Mouse (Mus musculus) midbrain, embryonic 14.5 days (tissue): Measurements from ENCODE around the gene Fbxl18. TPM values are rescaled to one million over a fixed set of nuclear protein-coding genes. Genes with fewer than 3 reads are reported as not detected.

Experiments
- ATAC-seq: fragments of 200-750 bp; cut with Nextera tagmentation; 2 replicates; pipeline ENCODE4 v1.8.0; 2017; ENCODE audit warnings: moderate number of reproducible peaks, moderate library complexity; ENCODE audit not compliant: low FRiP score, low TSS enrichment
- DNase-seq: peaks from one replicate; pipeline ENCODE4 v3.0.0-alpha.2; 2015
- H3K27ac ChIP-seq: fragments of 300-500 bp; sonication (generic); replicated peaks from 2 replicates; pipeline ENCODE4 v1.5.1; 2014; ENCODE audit warnings: mild to moderate bottlenecking, low read depth, low read length, moderate library complexity
- H3K27me3 ChIP-seq: fragments of 300-500 bp; sonication (generic); 2 replicates; pipeline ENCODE4 v1.6.1; 2014; ENCODE audit warnings: low read length, control low read depth, mixed read lengths; ENCODE audit not compliant: control insufficient read depth, insufficient read depth
- H3K36me3 ChIP-seq: fragments of 300-500 bp; sonication (generic); 2 replicates; pipeline ENCODE4 v1.6.1; 2014; ENCODE audit warnings: low read length, control low read depth; ENCODE audit not compliant: control insufficient read depth, insufficient read depth
- H3K4me1 ChIP-seq: fragments of 300-500 bp; sonication (generic); 2 replicates; pipeline ENCODE4 v1.6.1; 2014; ENCODE audit warnings: mild to moderate bottlenecking, antibody characterized with exemption, low read length, control low read depth; ENCODE audit not compliant: control insufficient read depth, insufficient read depth
- H3K4me2 ChIP-seq: fragments of 300-500 bp; sonication (generic); 2 replicates; pipeline ENCODE4 v1.6.1; 2014; ENCODE audit warnings: mild to moderate bottlenecking, low read length, moderate library complexity
- H3K4me3 ChIP-seq: fragments of 300-500 bp; sonication (generic); replicated peaks from 2 replicates; pipeline ENCODE4 v1.5.1; 2014; ENCODE audit warnings: low read depth, low read length
- H3K9ac ChIP-seq: fragments of 300-500 bp; sonication (generic); replicated peaks from 2 replicates; pipeline ENCODE4 v1.6.1; 2014; ENCODE audit warnings: mild to moderate bottlenecking, low read length, moderate library complexity
- H3K9me3 ChIP-seq: fragments of 300-500 bp; sonication (generic); 2 replicates; pipeline ENCODE4 v1.6.1; 2016; ENCODE audit warnings: low read length, control low read depth, mixed read lengths; ENCODE audit not compliant: control insufficient read depth
- WGBS: fragments of 180-500 bp; shearing (Covaris S2); extraction: QIAGEN DNeasy Blood & Tissue Kit; methylation state at CpG from one replicate; pipeline ENCODE4 v1.1.7; 2014; 5-methylcytosine and 5-hydroxymethylcytosine counted together
- polyA plus RNA-seq: library from polyadenylated mRNA; unstranded; fragments of >200 nt; fragmentation: Nextera tagmentation; extraction: Ambion mirVana; gene quantifications from 2 replicates; pipeline ENCODE4 v1.2.1, GENCODE M21; 2014

Gene Fbxl18
- polyA plus RNA-seq, 1 experiment from 2014 or later = 28.8 TPM

GRCm38 (mm10) chr5:142874791-142875512, 20.3 kb downstream of the Fbxl18 start:
- Histone ChIP-seq H3K4me1 (no peaks in the 10 kb centered on the region), H3K4me2 (no peak overlapping the region), H3K27ac (no peak overlapping the region), H3K4me3 (no peak overlapping the region), H3K27me3 (no peaks in the 10 kb centered on the region), H3K36me3 (peaks cover 50% of the 10 kb centered on the region), H3K9ac (no peak overlapping the region), H3K9me3 (no peaks in the 10 kb centered on the region)
- WGBS = 90% methylated on average over 13 of the region's 13 CpGs
- ATAC-seq = no peak
- DNase-seq = no peak

- ATAC-seq = no peak
- DNase-seq = no peak
- Histone ChIP-seq H3K4me2 (no peak overlapping the region), H3K36me3 (peaks cover 48% of the 10 kb centered on the region), H3K4me1 (no peaks in the 10 kb centered on the region), H3K27ac (no peak overlapping the region), H3K27me3 (no peaks in the 10 kb centered on the region), H3K9ac (no peak overlapping the region), H3K4me3 (no peak overlapping the region), H3K9me3 (no peaks in the 10 kb centered on the region)
- 97% methylated on average over 7 of the region's 7 CpGs for WGBS
Measured at GRCm38 (mm10) chr5:142873718-142874117, 21.5 kb downstream of the Fbxl18 start.

GRCm38 (mm10) chr5:142871765-142872164, 23.5 kb downstream of the Fbxl18 start:
- DNase-seq (no peak), ATAC-seq (no peak)
- 47% methylated on average over 12 of the region's 12 CpGs for WGBS
- Histone ChIP-seq H3K9ac (no peak overlapping the region; the same call in 1 of the 2 replicates), H3K27ac (no peak overlapping the region), H3K4me3 (no peak overlapping the region), H3K27me3 (no peaks in the 10 kb centered on the region), H3K9me3 (no peaks in the 10 kb centered on the region), H3K4me2 (no peak overlapping the region), H3K36me3 (peaks cover 42% of the 10 kb centered on the region), H3K4me1 (no peaks in the 10 kb centered on the region)

GRCm38 (mm10) chr5:142869463-142869862, 25.8 kb downstream of the Fbxl18 start:
- ATAC-seq (peak; percentile 69; the same call in 1 of the 2 replicates), DNase-seq (peak; percentile 80)
- H3K27me3 ChIP-seq = no peaks in the 10 kb centered on the region
- H3K4me1 ChIP-seq = no peaks in the 10 kb centered on the region
- peaks cover 24% of the 10 kb centered on the region for H3K36me3 ChIP-seq
- no peak overlapping the region for H3K4me3 ChIP-seq
- H3K4me2 ChIP-seq = no peak overlapping the region
- H3K9ac ChIP-seq = no peak overlapping the region; the same call in 1 of the 2 replicates
- peak overlapping the region; percentile 67 for H3K27ac ChIP-seq
- no peaks in the 10 kb centered on the region for H3K9me3 ChIP-seq
- 69% methylated on average over 13 of the region's 13 CpGs for WGBS

- peak; percentile 78 for DNase-seq
- ATAC-seq = no peak; the same call in 1 of the 2 replicates
- no peak overlapping the region for H3K9ac ChIP-seq
- no peaks in the 10 kb centered on the region for H3K36me3 ChIP-seq
- no peaks in the 10 kb centered on the region for H3K27me3 ChIP-seq
- WGBS = 37% methylated on average over 16 of the region's 16 CpGs
- H3K4me2 ChIP-seq = no peak overlapping the region; the same call in 1 of the 2 replicates
- H3K9me3 ChIP-seq = no peaks in the 10 kb centered on the region
- H3K27ac ChIP-seq = peak overlapping the region; percentile 74
- H3K4me3 ChIP-seq = no peak overlapping the region
- no peaks in the 10 kb centered on the region; the same call in 1 of the 2 replicates for H3K4me1 ChIP-seq
Measured at GRCm38 (mm10) chr5:142857763-142858229, 37.4 kb downstream of the Fbxl18 start.

GRCm38 (mm10) chr5:142856408-142856807, 38.8 kb downstream of the Fbxl18 start:
- ATAC-seq (no peak), DNase-seq (no peak)
- H3K27me3 ChIP-seq = no peaks in the 10 kb centered on the region
- H3K36me3 ChIP-seq = no peaks in the 10 kb centered on the region
- H3K9ac ChIP-seq = no peak overlapping the region
- no peaks in the 10 kb centered on the region; the same call in 1 of the 2 replicates for H3K4me1 ChIP-seq
- no peak overlapping the region for H3K4me2 ChIP-seq
- 80% methylated on average over 4 of the region's 4 CpGs for WGBS
- no peaks in the 10 kb centered on the region for H3K9me3 ChIP-seq
- no peak overlapping the region for H3K27ac ChIP-seq
- H3K4me3 ChIP-seq = no peak overlapping the region

GRCm38 (mm10) chr5:142854877-142855276, 40.3 kb downstream of the Fbxl18 start:
- H3K9ac ChIP-seq = no peak overlapping the region
- H3K36me3 ChIP-seq = no peaks in the 10 kb centered on the region
- H3K9me3 ChIP-seq = no peaks in the 10 kb centered on the region
- no peaks in the 10 kb centered on the region for H3K27me3 ChIP-seq
- no peak overlapping the region for H3K27ac ChIP-seq
- WGBS = 81% methylated on average over 10 of the region's 10 CpGs
- H3K4me2 ChIP-seq = no peak overlapping the region
- H3K4me3 ChIP-seq = no peak overlapping the region
- ATAC-seq = no peak
- H3K4me1 ChIP-seq = no peaks in the 10 kb centered on the region; the same call in 1 of the 2 replicates
- DNase-seq = peak; percentile 67

- no peak for ATAC-seq
- Histone ChIP-seq H3K27me3 (no peaks in the 10 kb centered on the region), H3K4me1 (no peaks in the 10 kb centered on the region; the same call in 1 of the 2 replicates), H3K4me3 (no peak overlapping the region), H3K36me3 (no peaks in the 10 kb centered on the region), H3K9ac (no peak overlapping the region), H3K9me3 (no peaks in the 10 kb centered on the region), H3K4me2 (no peak overlapping the region), H3K27ac (no peak overlapping the region)
- WGBS = 82% methylated on average over 6 of the region's 6 CpGs
- no peak for DNase-seq
Measured at GRCm38 (mm10) chr5:142853585-142853984, 41.6 kb downstream of the Fbxl18 start.

GRCm38 (mm10) chr5:142851681-142852049, 43.6 kb downstream of the Fbxl18 start:
- Histone ChIP-seq H3K4me1 (no peaks in the 10 kb centered on the region), H3K9ac (no peak overlapping the region), H3K27me3 (no peaks in the 10 kb centered on the region), H3K36me3 (no peaks in the 10 kb centered on the region), H3K4me2 (no peak overlapping the region), H3K4me3 (no peak overlapping the region), H3K27ac (no peak overlapping the region), H3K9me3 (no peaks in the 10 kb centered on the region)
- DNase-seq = no peak
- WGBS = 84% methylated on average over 5 of the region's 5 CpGs
- ATAC-seq = no peak
